Mouse (Mus musculus) kidney, adult 11 months (tissue): Measurements from ENCODE around the gene Mgl2.
"Not testable (repeated sequence)": the region's sequence is repeated elsewhere in the genome, so short reads cannot be mapped to it uniquely, and the experiment has no call there.

ENCODE experiments used
- DNase-seq: peaks from one replicate; pipeline ENCODE4 v3.0.0; 2022

Mgl2 gene

GRCm38 (mm10) chr11:70129926-70130379 lies at the start of gene Mgl2:
Gene Mgl2 (plus strand): TSS chr11:70130329.
- DNase-seq: no peak

GRCm38 (mm10) chr11:70080803-70081590 lies 49.1 kb upstream of the Mgl2 start:
- DNase-seq: no peak

- DNase-seq: no peak
Observed at GRCm38 (mm10) chr11:70084563-70084962, 45.6 kb upstream of the Mgl2 start.

GRCm38 (mm10) chr11:70091986-70092783 lies 37.9 kb upstream of the Mgl2 start, which contains the start of gene Asgr2:
Gene Asgr2 (plus strand): TSS chr11:70092644.
- DNase-seq: no peak

GRCm38 (mm10) chr11:70097396-70097795 lies 32.7 kb upstream of the Mgl2 start:
- DNase-seq: no peak

GRCm38 (mm10) chr11:70099102-70099501 lies 31.0 kb upstream of the Mgl2 start:
- no peak for DNase-seq

GRCm38 (mm10) chr11:70099809-70100208 lies 30.3 kb upstream of the Mgl2 start:
- DNase-seq: no peak

GRCm38 (mm10) chr11:70103701-70104315 lies 26.3 kb upstream of the Mgl2 start:
- DNase-seq: no peak

- DNase-seq: no peak
Observed at GRCm38 (mm10) chr11:70107085-70107484, 23.0 kb upstream of the Mgl2 start.

GRCm38 (mm10) chr11:70110146-70110545 lies 20.0 kb upstream of the Mgl2 start:
- DNase-seq: peak; percentile 15

GRCm38 (mm10) chr11:70114562-70114961 lies 15.6 kb upstream of the Mgl2 start:
- DNase-seq: no peak

GRCm38 (mm10) chr11:70115901-70116300 lies 14.2 kb upstream of the Mgl2 start:
- no peak for DNase-seq

GRCm38 (mm10) chr11:70135001-70135400 lies 4.9 kb downstream of the Mgl2 start:
- not testable (repeated sequence) for DNase-seq

GRCm38 (mm10) chr11:70135925-70136324 lies 5.8 kb downstream of the Mgl2 start:
- DNase-seq: not testable (repeated sequence)

- no peak for DNase-seq
Observed at GRCm38 (mm10) chr11:70139171-70139570, 9.0 kb downstream of the Mgl2 start.

- peak; percentile 51 for DNase-seq
Observed at GRCm38 (mm10) chr11:70151072-70151471, 20.9 kb downstream of the Mgl2 start.

- DNase-seq: not testable (repeated sequence)
Observed at GRCm38 (mm10) chr11:70155897-70156296, 25.8 kb downstream of the Mgl2 start, which contains the start of gene Clec10a. Gene Clec10a (plus strand): TSS chr11:70156197.

- no peak for DNase-seq
Observed at GRCm38 (mm10) chr11:70162336-70162735, 32.2 kb downstream of the Mgl2 start.

- DNase-seq: no peak
Observed at GRCm38 (mm10) chr11:70165972-70166921, 36.1 kb downstream of the Mgl2 start.

- no peak for DNase-seq
Observed at GRCm38 (mm10) chr11:70168136-70168535, 38.0 kb downstream of the Mgl2 start.

- not testable (repeated sequence) for DNase-seq
Observed at GRCm38 (mm10) chr11:70169471-70169870, 39.3 kb downstream of the Mgl2 start.

- no peak for DNase-seq
Observed at GRCm38 (mm10) chr11:70170291-70170690, 40.2 kb downstream of the Mgl2 start.
